Mouse (Mus musculus): ENCODE measurements around the gene S100z. TPM values are rescaled to one million over a fixed set of nuclear protein-coding genes. Genes with fewer than 3 reads are reported as not detected.
A peak's percentile ranks its signal among the peaks of the same experiment; 100 is the strongest.

The S100z gene
- polyA plus RNA-seq, 1 experiment = not detected

GRCm38 (mm10) chr13:95444291-95444690, 34.2 kb downstream of the S100z start:
- H3ac ChIP-seq (ENCODE audit: control insufficient read depth, insufficient read length, low read depth) = no peak overlapping the region
- H3K27me3 ChIP-seq (ENCODE audit: control insufficient read depth, insufficient read depth, insufficient read length) = no peaks in the 10 kb centered on the region
- no peak overlapping the region for H3K4me3 ChIP-seq (ENCODE audit: insufficient read depth, poor library complexity, severe bottlenecking)
- H3K36me3 ChIP-seq (ENCODE audit: control insufficient read depth, insufficient read depth) = no peaks in the 10 kb centered on the region
- no peaks in the 10 kb centered on the region for H3K79me2 ChIP-seq (ENCODE audit: control insufficient read depth, insufficient read depth)
- H3K79me3 ChIP-seq (ENCODE audit: low read depth) = no peaks in the 10 kb centered on the region
- TF ChIP-seq MYOG (IDR thresholded peaks at IDR 0.05; ENCODE audit: control insufficient read depth, extremely low read depth, insufficient read length) = no peak
- TF ChIP-seq MYOD1 (IDR thresholded peaks at IDR 0.05; ENCODE audit: control insufficient read depth, insufficient read length, low read depth) = no peak
- no peak for TF ChIP-seq MAX (IDR thresholded peaks at IDR 0.05)
- no peak for TF ChIP-seq CEBPB (IDR thresholded peaks at IDR 0.05; ENCODE audit: low read depth)
- no peak for TF ChIP-seq CTCF (IDR thresholded peaks at IDR 0.05; ENCODE audit: control insufficient read depth, insufficient read depth, insufficient read length)
- no peak for TF ChIP-seq FOSL1 (IDR thresholded peaks at IDR 0.05; ENCODE audit: insufficient read depth, low read length, poor library complexity, severe bottlenecking)
- TF ChIP-seq USF1 (IDR thresholded peaks at IDR 0.05; ENCODE audit: low read depth) = no peak

- H3K27me3 ChIP-seq (ENCODE audit: control insufficient read depth, insufficient read depth, insufficient read length) = no peaks in the 10 kb centered on the region
- no peak overlapping the region for H3K4me3 ChIP-seq (ENCODE audit: insufficient read depth, poor library complexity, severe bottlenecking)
- peak overlapping the region; percentile 20 for H3ac ChIP-seq (ENCODE audit: control insufficient read depth, insufficient read length, low read depth)
- no peaks in the 10 kb centered on the region for H3K79me2 ChIP-seq (ENCODE audit: control insufficient read depth, insufficient read depth)
- H3K36me3 ChIP-seq (ENCODE audit: control insufficient read depth, insufficient read depth) = no peaks in the 10 kb centered on the region
- TF ChIP-seq MAX (IDR thresholded peaks at IDR 0.05) = no peak
- peak; percentile 24 for TF ChIP-seq CEBPB (IDR thresholded peaks at IDR 0.05; ENCODE audit: low read depth)
- H3K79me3 ChIP-seq (ENCODE audit: low read depth) = no peaks in the 10 kb centered on the region
These were observed 34.9 kb downstream of the S100z start for GRCm38 (mm10) chr13:95443376-95444233.

- Histone ChIP-seq H3K79me2 (ENCODE audit: control insufficient read depth, insufficient read depth) (no peaks in the 10 kb centered on the region), H3ac (ENCODE audit: control insufficient read depth, insufficient read length, low read depth) (no peak overlapping the region), H3K36me3 (ENCODE audit: control insufficient read depth, insufficient read depth) (no peaks in the 10 kb centered on the region), H3K27me3 (ENCODE audit: control insufficient read depth, insufficient read depth, insufficient read length) (no peaks in the 10 kb centered on the region), H3K4me3 (ENCODE audit: insufficient read depth, poor library complexity, severe bottlenecking) (no peak overlapping the region), H3K79me3 (ENCODE audit: low read depth) (no peaks in the 10 kb centered on the region)
- TF ChIP-seq MAX (IDR thresholded peaks at IDR 0.05) (no peak), USF1 (IDR thresholded peaks at IDR 0.05; ENCODE audit: low read depth) (no peak), FOSL1 (IDR thresholded peaks at IDR 0.05; ENCODE audit: insufficient read depth, low read length, poor library complexity, severe bottlenecking) (no peak), MYOG (IDR thresholded peaks at IDR 0.05; ENCODE audit: control insufficient read depth, extremely low read depth, insufficient read length) (no peak), CTCF (IDR thresholded peaks at IDR 0.05; ENCODE audit: control insufficient read depth, insufficient read depth, insufficient read length) (no peak), CEBPB (IDR thresholded peaks at IDR 0.05; ENCODE audit: low read depth) (no peak), MYOD1 (IDR thresholded peaks at IDR 0.05; ENCODE audit: control insufficient read depth, insufficient read length, low read depth) (no peak)
These were observed 35.6 kb downstream of the S100z start for GRCm38 (mm10) chr13:95442901-95443300.

GRCm38 (mm10) chr13:95439569-95439968, 39.0 kb downstream of the S100z start:
- no peak for TF ChIP-seq MAX (IDR thresholded peaks at IDR 0.05)
- Histone ChIP-seq H3K36me3 (ENCODE audit: control insufficient read depth, insufficient read depth) (no peaks in the 10 kb centered on the region), H3K79me2 (ENCODE audit: control insufficient read depth, insufficient read depth) (no peaks in the 10 kb centered on the region), H3ac (ENCODE audit: control insufficient read depth, insufficient read length, low read depth) (no peak overlapping the region), H3K79me3 (ENCODE audit: low read depth) (no peaks in the 10 kb centered on the region), H3K4me3 (ENCODE audit: insufficient read depth, poor library complexity, severe bottlenecking) (no peak overlapping the region), H3K27me3 (ENCODE audit: control insufficient read depth, insufficient read depth, insufficient read length) (no peaks in the 10 kb centered on the region)

- no peaks in the 10 kb centered on the region for H3K36me3 ChIP-seq (ENCODE audit: control insufficient read depth, insufficient read depth)
- H3ac ChIP-seq (ENCODE audit: control insufficient read depth, insufficient read length, low read depth) = no peak overlapping the region
- H3K27me3 ChIP-seq (ENCODE audit: control insufficient read depth, insufficient read depth, insufficient read length) = no peaks in the 10 kb centered on the region
- H3K79me3 ChIP-seq (ENCODE audit: low read depth) = no peaks in the 10 kb centered on the region
- no peak for TF ChIP-seq CEBPB (IDR thresholded peaks at IDR 0.05; ENCODE audit: low read depth)
- no peak for TF ChIP-seq CTCF (IDR thresholded peaks at IDR 0.05; ENCODE audit: control insufficient read depth, insufficient read depth, insufficient read length)
- TF ChIP-seq MYOD1 (IDR thresholded peaks at IDR 0.05; ENCODE audit: control insufficient read depth, insufficient read length, low read depth) = no peak
- no peak for TF ChIP-seq FOSL1 (IDR thresholded peaks at IDR 0.05; ENCODE audit: insufficient read depth, low read length, poor library complexity, severe bottlenecking)
- no peak for TF ChIP-seq MAX (IDR thresholded peaks at IDR 0.05)
- no peak for TF ChIP-seq MYOG (IDR thresholded peaks at IDR 0.05; ENCODE audit: control insufficient read depth, extremely low read depth, insufficient read length)
- no peak for TF ChIP-seq USF1 (IDR thresholded peaks at IDR 0.05; ENCODE audit: low read depth)
- H3K4me3 ChIP-seq (ENCODE audit: insufficient read depth, poor library complexity, severe bottlenecking) = no peak overlapping the region
- H3K79me2 ChIP-seq (ENCODE audit: control insufficient read depth, insufficient read depth) = no peaks in the 10 kb centered on the region
These were observed 46.8 kb downstream of the S100z start for GRCm38 (mm10) chr13:95431760-95432159.

GRCm38 (mm10) chr13:95427499-95427898, 51.0 kb downstream of the S100z start:
- H3K79me2 ChIP-seq (ENCODE audit: control insufficient read depth, insufficient read depth) = no peaks in the 10 kb centered on the region
- TF ChIP-seq MYOG (IDR thresholded peaks at IDR 0.05; ENCODE audit: control insufficient read depth, extremely low read depth, insufficient read length) (no peak), MAX (IDR thresholded peaks at IDR 0.05) (peak; percentile 60), USF1 (IDR thresholded peaks at IDR 0.05; ENCODE audit: low read depth) (no peak), CEBPB (IDR thresholded peaks at IDR 0.05; ENCODE audit: low read depth) (no peak), MYOD1 (IDR thresholded peaks at IDR 0.05; ENCODE audit: control insufficient read depth, insufficient read length, low read depth) (no peak), FOSL1 (IDR thresholded peaks at IDR 0.05; ENCODE audit: insufficient read depth, low read length, poor library complexity, severe bottlenecking) (peak; percentile 52), CTCF (IDR thresholded peaks at IDR 0.05; ENCODE audit: control insufficient read depth, insufficient read depth, insufficient read length) (no peak)
- no peaks in the 10 kb centered on the region for H3K79me3 ChIP-seq (ENCODE audit: low read depth)
- no peak overlapping the region for H3ac ChIP-seq (ENCODE audit: control insufficient read depth, insufficient read length, low read depth)
- no peak overlapping the region for H3K4me3 ChIP-seq (ENCODE audit: insufficient read depth, poor library complexity, severe bottlenecking)
- no peaks in the 10 kb centered on the region for H3K27me3 ChIP-seq (ENCODE audit: control insufficient read depth, insufficient read depth, insufficient read length)
- H3K36me3 ChIP-seq (ENCODE audit: control insufficient read depth, insufficient read depth) = no peaks in the 10 kb centered on the region

Other genes with a start within 250 kb of the S100z start
- 0.05 TPM for gene Pde8b, start 228.4 kb downstream of the S100z start, polyA plus RNA-seq (2012; fragmentation: generic; extraction: Trizol)
- 22.6 TPM for gene Zbed3, start 155.1 kb downstream of the S100z start, polyA plus RNA-seq (2012; fragmentation: generic; extraction: Trizol)
- 14.7 TPM for gene Aggf1, start 103.4 kb downstream of the S100z start, polyA plus RNA-seq (2012; fragmentation: generic; extraction: Trizol)
- 0.02 TPM for gene Crhbp, start 33.8 kb downstream of the S100z start, polyA plus RNA-seq (2012; fragmentation: generic; extraction: Trizol)
- not detected for gene F2rl1, start 46.5 kb upstream of the S100z start, polyA plus RNA-seq (2012; fragmentation: generic; extraction: Trizol)
- gene F2r, start 139.8 kb upstream of the S100z start, polyA plus RNA-seq (2012; fragmentation: generic; extraction: Trizol) = 97.4 TPM
- 0.50 TPM for gene F2rl2, start 218.1 kb upstream of the S100z start, polyA plus RNA-seq (2012; fragmentation: generic; extraction: Trizol)

All from C2C12 (cell line).